Mouse (Mus musculus) naive thymus-derived CD4-positive, alpha-beta T cell, adult 5 months (primary cell): ENCODE data around the gene Kdelc2. TPM values are rescaled to one million over a fixed set of nuclear protein-coding genes. Genes with fewer than 3 reads are reported as not detected.

ENCODE experiments used
- polyA plus RNA-seq: library from polyadenylated mRNA; unstranded; fragments of 100-300 nt; shearing (Covaris generic); gene quantifications from one replicate; pipeline ENCODE4 v1.2.1, GENCODE M21; 2017

Gene Kdelc2
- polyA plus RNA-seq, result 0.27 TPM

GRCm38 (mm10) chr9:53383951-53384866 lies at the start of gene Kdelc2:
Gene Kdelc2, plus strand, starts transcription at chr9:53384025.

GRCm38 (mm10) chr9:53402291-53402711 lies 18.5 kb downstream of the Kdelc2 start, which contains the start of gene 4930550C14Rik:
Gene 4930550C14Rik, plus strand, starts transcription at chr9:53402325.

Other genes starting within 250 kb of the Kdelc2 start
- 62.9 TPM for gene Ddx10, start 136.0 kb upstream of the Kdelc2 start, polyA plus RNA-seq
- 0.22 TPM for gene Exph5, start 82.4 kb upstream of the Kdelc2 start, polyA plus RNA-seq
- 0.29 TPM for gene 4930550C14Rik, start 18.3 kb downstream of the Kdelc2 start, polyA plus RNA-seq
- 27.1 TPM for gene Atm, start 152.7 kb downstream of the Kdelc2 start, polyA plus RNA-seq
- gene Npat, start 153.0 kb downstream of the Kdelc2 start, polyA plus RNA-seq, result 19.7 TPM
- 70.8 TPM for gene Acat1, start 226.4 kb downstream of the Kdelc2 start, polyA plus RNA-seq